Comparison of ENCODE assay signal across 8 mouse cellular contexts in the genomic region with DNA sequence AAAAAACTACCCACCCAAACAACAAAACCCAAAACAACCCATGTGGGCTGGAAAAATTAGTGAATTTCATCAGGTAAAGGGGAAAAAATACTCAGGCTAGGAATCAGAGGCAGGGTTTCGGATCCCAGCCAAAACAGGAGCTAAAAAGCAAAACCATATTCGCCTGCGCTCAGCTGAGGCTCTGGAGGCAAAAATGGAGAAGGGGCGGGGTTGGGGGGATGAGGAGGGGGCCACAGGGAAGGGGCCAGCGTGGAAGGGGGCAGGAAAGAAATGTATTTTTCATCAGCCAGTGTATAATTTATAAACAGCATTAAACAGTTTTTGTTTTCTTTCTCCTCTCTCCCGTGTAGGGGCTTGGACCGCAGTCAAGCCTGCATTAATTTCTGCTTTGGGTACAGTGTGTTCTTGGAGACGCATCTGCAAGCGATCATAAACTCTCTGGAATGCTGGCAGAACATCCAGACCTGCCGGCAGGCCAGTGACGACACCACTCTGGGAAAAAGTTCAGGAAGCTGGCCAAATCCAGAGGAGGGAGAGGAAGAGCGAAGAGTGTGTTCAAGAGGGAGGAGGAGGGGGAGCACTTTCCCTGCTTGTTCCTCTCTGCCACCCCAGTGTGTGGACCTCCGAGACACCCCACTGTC.
DNase-seq lines count a peak whose midpoint lies in the region; ATAC-seq lines count a peak whose summit lies in the region.

No protein-coding gene starts in this region.

- peaks cover 12% of the 10 kb centered on the region for H3K27me3 ChIP-seq in embryonic facial prominence, embryonic 12.5 days
- H3K27me3 ChIP-seq in intestine, embryonic 16.5 days (replicated peaks; ENCODE audit: control insufficient read depth, insufficient read depth, low read length) = no peaks in the 10 kb centered on the region
- no peaks in the 10 kb centered on the region for H3K27me3 ChIP-seq in stomach, embryonic 16.5 days (ENCODE audit: control insufficient read depth, insufficient read depth, low read length)

- peaks cover 72% of the 10 kb centered on the region for H3K4me1 ChIP-seq in embryonic facial prominence, embryonic 12.5 days
- H3K4me1 ChIP-seq in intestine, embryonic 16.5 days (ENCODE audit: control insufficient read depth, insufficient read depth, low read length) = peaks cover 44% of the 10 kb centered on the region
- peaks cover 50% of the 10 kb centered on the region for H3K4me1 ChIP-seq in stomach, embryonic 16.5 days (ENCODE audit: control insufficient read depth, insufficient read depth, low read length)

- peak overlapping the region; percentile 20 for H3K4me2 ChIP-seq in embryonic facial prominence, embryonic 12.5 days (replicated peaks)
- H3K4me2 ChIP-seq in intestine, embryonic 16.5 days (ENCODE audit: low read depth, low read length) = peak overlapping the region; percentile 33
- peak overlapping the region; percentile 45 for H3K4me2 ChIP-seq in stomach, embryonic 16.5 days (ENCODE audit: low read depth, low read length)

- H3K9me3 ChIP-seq in embryonic facial prominence, embryonic 12.5 days = no peaks in the 10 kb centered on the region
- H3K9me3 ChIP-seq in intestine, embryonic 16.5 days (ENCODE audit: control insufficient read depth, low read length) = no peaks in the 10 kb centered on the region
- no peaks in the 10 kb centered on the region for H3K9me3 ChIP-seq in stomach, embryonic 16.5 days (replicated peaks; ENCODE audit: control insufficient read depth, low read length)

- H3K36me3 ChIP-seq in embryonic facial prominence, embryonic 12.5 days = no peaks in the 10 kb centered on the region
- no peaks in the 10 kb centered on the region for H3K36me3 ChIP-seq in intestine, embryonic 16.5 days (ENCODE audit: control insufficient read depth, insufficient read depth, low read length)
- H3K36me3 ChIP-seq in stomach, embryonic 16.5 days (ENCODE audit: control insufficient read depth, insufficient read depth, low read length) = no peaks in the 10 kb centered on the region

- no peak overlapping the region for H3K9ac ChIP-seq in embryonic facial prominence, embryonic 12.5 days
- peak overlapping the region; percentile 26; the same call in 1 of the 2 replicates for H3K9ac ChIP-seq in intestine, embryonic 16.5 days (ENCODE audit: low read depth, low read length)
- H3K9ac ChIP-seq in stomach, embryonic 16.5 days (ENCODE audit: low read length) = peak overlapping the region; percentile 46; the same call in 1 of the 2 replicates

- peak overlapping the region; percentile 75 for H3K27ac ChIP-seq in embryonic facial prominence, embryonic 12.5 days
- peak overlapping the region; percentile 82 for H3K27ac ChIP-seq in intestine, embryonic 16.5 days (ENCODE audit: low read length)
- peak overlapping the region; percentile 86 for H3K27ac ChIP-seq in stomach, embryonic 16.5 days (ENCODE audit: low read length)

- peak; percentile 37 for ATAC-seq in embryonic facial prominence, embryonic 12.5 days (ENCODE audit: insufficient number of reproducible peaks, insufficient read depth, low FRiP score, low TSS enrichment)
- ATAC-seq in intestine, embryonic 16.5 days = peak; percentile 63
- peak; percentile 83 for ATAC-seq in stomach, embryonic 16.5 days (ENCODE audit: insufficient read depth, low FRiP score)

- 19% methylated on average over 13 of the region's 13 CpGs for WGBS in embryonic facial prominence, embryonic 12.5 days
- 35% methylated on average over 13 of the region's 13 CpGs for WGBS in intestine, embryonic 16.5 days
- 28% methylated on average over 13 of the region's 13 CpGs for WGBS in stomach, embryonic 16.5 days

- DNase-seq in adrenal gland, postnatal 36 days = peak; percentile 83 to 90
- peak; percentile 93 for DNase-seq in gonadal fat pad, adult 2 months (ENCODE audit: low read depth)
- peak; percentile 84 to 94 for DNase-seq in left cerebral cortex, adult 8-10 months (ENCODE audit: low spot score in 2 of 2)
- DNase-seq in mesoderm, embryonic 11.5 days (ENCODE audit: low read depth, low spot score) = peak; percentile 77
- DNase-seq in thymus, postnatal 4 days = no peak

- H3K4me3 ChIP-seq in embryonic facial prominence, embryonic 12.5 days = no peak overlapping the region
- H3K4me3 ChIP-seq in intestine, embryonic 16.5 days (ENCODE audit: low read length) = peak overlapping the region; percentile 3; the same call in 1 of the 2 replicates
- H3K4me3 ChIP-seq in stomach, embryonic 16.5 days (replicated peaks; ENCODE audit: low read length) = no peak overlapping the region
